Mouse (Mus musculus): ENCODE data around the gene Gm28998.
"Not testable (repeated sequence)": the region's sequence is repeated elsewhere in the genome, so short reads cannot be mapped to it uniquely, and the experiment has no call there.

Gm28998 gene

GRCm38 (mm10) chrY:7253487-7253886, at the start of gene Gm28998:
Gm28998 (plus strand) TSS chrY:7253787.
- DNase-seq (ENCODE audit: low spot score): not testable (repeated sequence)

Measured in embryo, embryonic 10.5 days (tissue).